Mouse (Mus musculus) heart, postnatal 0 days (tissue): ENCODE data around the gene Olfr1082. TPM values are rescaled to one million over a fixed set of nuclear protein-coding genes. Genes with fewer than 3 reads are reported as not detected.
"Not testable (repeated sequence)": the region's sequence is repeated elsewhere in the genome, so short reads cannot be mapped to it uniquely, and the experiment has no call there.

ENCODE experiments used
- ATAC-seq: fragments of 200-750 bp; cut with Nextera tagmentation; 2 replicates; pipeline ENCODE4 v1.8.0; 2017; ENCODE audit warnings: low read depth, moderate number of reproducible peaks, moderate library complexity; ENCODE audit not compliant: insufficient read depth
- DNase-seq: peaks from one replicate; pipeline ENCODE4 v3.0.0-alpha.2; 2016; ENCODE audit warnings: low spot score
- H3K27ac ChIP-seq: fragments of 300-500 bp; sonication (generic); 2 replicates; pipeline ENCODE4 v1.5.1; 2014; ENCODE audit warnings: low read depth, mild to moderate bottlenecking
- H3K27me3 ChIP-seq: fragments of 300-500 bp; sonication (generic); 2 replicates; pipeline ENCODE4 v1.6.1; 2014; ENCODE audit warnings: low read length, mixed read lengths; ENCODE audit not compliant: control insufficient read depth, insufficient read depth
- H3K36me3 ChIP-seq: fragments of 300-500 bp; sonication (generic); replicated peaks from 2 replicates; pipeline ENCODE4 v1.6.1; 2014; ENCODE audit warnings: low read length, mixed read lengths; ENCODE audit not compliant: control insufficient read depth, insufficient read depth
- H3K4me1 ChIP-seq: fragments of 300-500 bp; sonication (generic); 2 replicates; pipeline ENCODE4 v1.6.1; 2014; ENCODE audit warnings: antibody characterized with exemption; ENCODE audit not compliant: control insufficient read depth, insufficient read depth
- H3K4me2 ChIP-seq: fragments of 300-500 bp; sonication (generic); 2 replicates; pipeline ENCODE4 v1.6.1; 2014; ENCODE audit warnings: low read depth, mild to moderate bottlenecking, low read length, moderate library complexity
- H3K4me3 ChIP-seq: fragments of 300-500 bp; sonication (generic); 2 replicates; pipeline ENCODE4 v1.5.1; 2014; ENCODE audit warnings: low read depth, low read length
- H3K9ac ChIP-seq: fragments of 300-500 bp; sonication (generic); replicated peaks from 2 replicates; pipeline ENCODE4 v1.6.1; 2014; ENCODE audit warnings: low read depth, low read length, mixed read lengths
- H3K9me3 ChIP-seq: fragments of 300-500 bp; sonication (generic); replicated peaks from 2 replicates; pipeline ENCODE4 v1.6.1; 2016; ENCODE audit warnings: low read length; ENCODE audit not compliant: control insufficient read depth
- WGBS: fragments of 180-500 bp; shearing (Covaris S2); extraction: QIAGEN DNeasy Blood & Tissue Kit; methylation state at CpG from one replicate; pipeline ENCODE4 v1.1.7; 2014; 5-methylcytosine and 5-hydroxymethylcytosine counted together
- polyA plus RNA-seq: library from polyadenylated mRNA; unstranded; fragments of >200 nt; fragmentation: Nextera tagmentation; extraction: Ambion mirVana; gene quantifications from 2 replicates; pipeline ENCODE4 v1.2.1, GENCODE M21; 2015
- total RNA-seq: library from RNA; depleted of rRNA; stranded (reverse); fragments of >200 nt; gene quantifications from 2 replicates; pipeline ENCODE4 v1.2.3, GENCODE M21; 2014; ENCODE audit warnings: low replicate concordance; rRNA removed

Gene Olfr1082
- total RNA-seq (not detected in 2 replicates), polyA plus RNA-seq (not detected in 2 replicates)

DNA sequence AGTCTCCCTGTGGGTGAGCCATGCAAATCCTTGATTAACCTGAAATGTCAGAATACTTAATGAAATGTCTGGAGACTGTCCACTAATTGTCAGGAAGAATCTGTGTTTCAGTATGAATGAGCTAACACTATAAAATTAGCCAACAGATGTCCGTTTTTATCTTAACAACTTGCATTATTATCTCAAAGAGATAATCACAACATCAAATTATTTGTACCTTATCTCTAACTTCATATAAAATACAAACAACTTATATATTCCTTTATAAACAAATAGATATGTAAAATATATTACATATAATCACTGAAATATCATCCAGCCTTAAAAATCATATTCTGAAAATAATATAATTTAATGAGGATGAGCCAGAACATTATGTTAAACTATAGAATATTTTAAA lies at the start of gene Olfr1082:
TSS of gene Olfr1082 (minus strand) at position 101 of the 400 bp plus-strand sequence.
- 54% methylated on average over 1 of the region's 1 CpGs for WGBS
- ATAC-seq, H3K4me2 ChIP-seq: not testable (repeated sequence)

DNA sequence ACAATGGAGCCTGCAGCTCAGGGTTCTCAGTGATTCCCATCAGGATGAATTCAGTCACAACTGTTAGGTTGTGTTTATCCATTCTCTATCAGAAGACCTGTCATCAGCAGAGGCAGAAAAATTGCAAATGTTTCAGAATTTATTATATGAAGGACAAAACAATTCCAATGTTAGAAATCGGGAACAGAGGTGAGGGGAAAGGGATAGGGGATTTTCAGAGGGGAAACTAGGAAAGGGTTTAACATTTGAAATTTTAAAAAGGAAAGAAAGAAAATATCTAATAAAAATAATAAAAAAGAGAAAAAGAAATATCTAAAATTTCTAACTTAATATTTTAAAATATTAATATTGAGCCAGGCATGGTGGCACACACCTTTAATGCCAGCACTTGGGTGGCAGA lies 40.9 kb upstream of the Olfr1082 start, which contains the start of gene Olfr1084:
TSS of gene Olfr1084 (minus strand) at position 101 of the 400 bp plus-strand sequence.
- not testable (repeated sequence) for H3K4me3 ChIP-seq, DNase-seq, H3K36me3 ChIP-seq, H3K27ac ChIP-seq, H3K27me3 ChIP-seq, H3K9me3 ChIP-seq, H3K4me1 ChIP-seq, H3K9ac ChIP-seq, H3K4me2 ChIP-seq, ATAC-seq
- WGBS, result 79% methylated on average over 1 of the region's 1 CpGs

More for the DNA sequence above, at the start of gene Olfr1082:
- H3K27me3 ChIP-seq, H3K27ac ChIP-seq, H3K4me1 ChIP-seq, H3K9ac ChIP-seq, H3K4me3 ChIP-seq, H3K9me3 ChIP-seq, H3K36me3 ChIP-seq, DNase-seq: not testable (repeated sequence)

DNA sequence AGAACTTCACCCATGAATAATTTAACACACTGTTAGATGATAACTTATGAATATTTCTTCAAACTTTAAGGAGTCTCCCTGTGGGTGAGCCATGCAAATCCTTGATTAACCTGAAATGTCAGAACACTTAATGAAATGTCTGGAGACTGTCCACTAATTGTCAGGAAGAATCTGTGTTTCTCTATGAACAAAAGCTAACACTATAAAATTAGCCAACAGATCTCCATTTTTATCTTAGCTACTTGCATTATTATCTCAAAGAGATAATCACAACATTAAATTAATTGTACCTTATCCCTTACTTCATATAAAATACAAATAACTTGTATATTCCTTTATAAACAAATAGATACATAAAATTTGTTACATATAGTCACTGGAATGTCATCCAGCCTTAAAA lies 40.6 kb downstream of the Olfr1082 start, which contains the start of gene Olfr1080:
TSS of gene Olfr1080 (minus strand) at position 101 of the 400 bp plus-strand sequence.
- not testable (repeated sequence) for H3K4me3 ChIP-seq, H3K36me3 ChIP-seq, H3K27me3 ChIP-seq, H3K27ac ChIP-seq, H3K4me2 ChIP-seq, DNase-seq, ATAC-seq, H3K9me3 ChIP-seq, H3K9ac ChIP-seq, H3K4me1 ChIP-seq

Other genes starting within 250 kb of the Olfr1082 start
- gene Olfr1055, start 248.7 kb downstream of the Olfr1082 start, total RNA-seq, result not detected in 2 replicates
- not detected in 2 replicates for gene Olfr1055, start 248.7 kb downstream of the Olfr1082 start, polyA plus RNA-seq
- gene Olfr1056, start 236.5 kb downstream of the Olfr1082 start, total RNA-seq, result not detected in 2 replicates
- gene Olfr1056, start 236.5 kb downstream of the Olfr1082 start, polyA plus RNA-seq, result not detected in 2 replicates
- gene Olfr1057, start 220.6 kb downstream of the Olfr1082 start, total RNA-seq, result not detected in 2 replicates
- gene Olfr1057, start 220.6 kb downstream of the Olfr1082 start, polyA plus RNA-seq, result not detected in 2 replicates
- not detected in 2 replicates for gene Olfr1058, start 210.4 kb downstream of the Olfr1082 start, total RNA-seq
- gene Olfr1058, start 210.4 kb downstream of the Olfr1082 start, polyA plus RNA-seq, result not detected in 2 replicates
- gene Olfr1061, start 184.9 kb downstream of the Olfr1082 start, total RNA-seq, result not detected in 2 replicates
- not detected in 2 replicates for gene Olfr1061, start 184.9 kb downstream of the Olfr1082 start, polyA plus RNA-seq
- not detected in 2 replicates for gene Olfr1062, start 172.2 kb downstream of the Olfr1082 start, total RNA-seq
- gene Olfr1062, start 172.2 kb downstream of the Olfr1082 start, polyA plus RNA-seq, result not detected in 2 replicates
- gene Olfr1065, start 148.4 kb downstream of the Olfr1082 start, total RNA-seq, result not detected in 2 replicates
- gene Olfr1065, start 148.4 kb downstream of the Olfr1082 start, polyA plus RNA-seq, result not detected in 2 replicates
- gene Olfr1066, start 142.7 kb downstream of the Olfr1082 start, total RNA-seq, result not detected in 2 replicates
- gene Olfr1066, start 142.7 kb downstream of the Olfr1082 start, polyA plus RNA-seq, result not detected in 2 replicates
- not detected in 2 replicates for gene Olfr228, start 111.6 kb downstream of the Olfr1082 start, total RNA-seq
- not detected in 2 replicates for gene Olfr228, start 111.6 kb downstream of the Olfr1082 start, polyA plus RNA-seq
- not detected in 2 replicates for gene Olfr1076, start 90.5 kb downstream of the Olfr1082 start, total RNA-seq
- not detected in 2 replicates for gene Olfr1076, start 90.5 kb downstream of the Olfr1082 start, polyA plus RNA-seq
- not detected in 2 replicates for gene Olfr1079, start 56.5 kb downstream of the Olfr1082 start, total RNA-seq
- not detected in 2 replicates for gene Olfr1079, start 56.5 kb downstream of the Olfr1082 start, polyA plus RNA-seq
- gene Olfr1080, start 40.7 kb downstream of the Olfr1082 start, total RNA-seq, result not detected in 2 replicates
- not detected in 2 replicates for gene Olfr1080, start 40.7 kb downstream of the Olfr1082 start, polyA plus RNA-seq
- not detected in 2 replicates for gene Olfr1084, start 40.8 kb upstream of the Olfr1082 start, total RNA-seq
- gene Olfr1084, start 40.8 kb upstream of the Olfr1082 start, polyA plus RNA-seq, result not detected in 2 replicates
- gene Olfr1085, start 63.1 kb upstream of the Olfr1082 start, total RNA-seq, result not detected in 2 replicates
- gene Olfr1085, start 63.1 kb upstream of the Olfr1082 start, polyA plus RNA-seq, result not detected in 2 replicates
- gene Olfr1086, start 81.1 kb upstream of the Olfr1082 start, total RNA-seq, result not detected in 2 replicates
- gene Olfr1086, start 81.1 kb upstream of the Olfr1082 start, polyA plus RNA-seq, result not detected in 2 replicates
- gene Olfr1087, start 99.4 kb upstream of the Olfr1082 start, total RNA-seq, result not detected in 2 replicates
- gene Olfr1087, start 99.4 kb upstream of the Olfr1082 start, polyA plus RNA-seq, result not detected in 2 replicates
- gene Olfr1089, start 134.7 kb upstream of the Olfr1082 start, total RNA-seq, result not detected in 2 replicates
- not detected in 2 replicates for gene Olfr1089, start 134.7 kb upstream of the Olfr1082 start, polyA plus RNA-seq
- not detected in 2 replicates for gene Olfr1090, start 160.0 kb upstream of the Olfr1082 start, total RNA-seq
- gene Olfr1090, start 160.0 kb upstream of the Olfr1082 start, polyA plus RNA-seq, result not detected in 2 replicates
- gene Olfr1093, start 183.5 kb upstream of the Olfr1082 start, total RNA-seq, result not detected in 2 replicates
- not detected in 2 replicates for gene Olfr1093, start 183.5 kb upstream of the Olfr1082 start, polyA plus RNA-seq
- not detected in 2 replicates for gene Olfr141, start 211.1 kb upstream of the Olfr1082 start, total RNA-seq
- not detected in 2 replicates for gene Olfr141, start 211.1 kb upstream of the Olfr1082 start, polyA plus RNA-seq
- gene Olfr1094, start 225.7 kb upstream of the Olfr1082 start, total RNA-seq, result not detected in 2 replicates
- gene Olfr1094, start 225.7 kb upstream of the Olfr1082 start, polyA plus RNA-seq, result not detected in 2 replicates